9 mouse cellular contexts compared by ENCODE assay signal in the genomic region with DNA sequence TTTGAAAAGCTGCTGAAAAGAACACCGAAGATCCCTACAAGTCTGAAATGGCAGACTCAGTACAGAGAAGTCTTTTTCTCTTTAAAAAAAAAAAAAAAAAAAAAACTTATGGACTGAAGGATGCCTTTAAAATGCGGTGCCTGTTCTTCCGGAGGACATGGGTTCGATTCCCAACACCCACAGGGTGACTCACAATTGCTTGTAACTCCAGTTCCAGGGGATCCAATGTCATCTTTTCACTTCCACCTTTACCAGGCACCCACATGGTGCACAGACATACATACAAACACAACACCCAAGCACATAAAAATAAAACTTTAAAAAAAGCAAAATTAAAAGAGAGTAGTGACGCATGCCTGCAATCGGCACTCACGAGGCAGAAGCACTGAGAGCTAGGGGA. TPM values are rescaled to one million over a fixed set of nuclear protein-coding genes. Genes with fewer than 3 reads are reported as not detected.
DNase-seq lines count a peak whose midpoint lies in the region; ATAC-seq and TF ChIP-seq lines count a peak whose summit lies in the region.
"Had no signal": no experiment of that assay in that cellular context is flagged by ENCODE, and none has a peak within 500 bp of the region (broad histone marks: within the 10 kb centered on the region; RNA-seq: fewer than 3 reads in every experiment).

No protein-coding gene starts in this region.

- H3K9ac ChIP-seq in forebrain, postnatal 0 days: no peak overlapping the region
- H3K9ac ChIP-seq in liver, embryonic 15.5 days: no peak overlapping the region

- intact Hi-C loops in gastrocnemius, adult 2 months (cut with DNase I): loop anchor here (5.0 kb wide), 2 partner anchors 65 to 175 kb away; a partner anchor contains a TSS

- no peak for TF ChIP-seq CTCF in gastrocnemius, adult 2 months (IDR thresholded peaks at IDR 0.05)
- TF ChIP-seq CTCF in forebrain, postnatal 0 days (IDR thresholded peaks at IDR 0.05; ENCODE audit: low read depth): no peak

- H3K9me3 ChIP-seq in forebrain, postnatal 0 days (ENCODE audit: low read length): no peaks in the 10 kb centered on the region
- no peaks in the 10 kb centered on the region for H3K9me3 ChIP-seq in liver, embryonic 15.5 days (replicated peaks)

- H3K27me3 ChIP-seq in forebrain, postnatal 0 days (ENCODE audit: insufficient read depth, low read length): no peaks in the 10 kb centered on the region
- peaks cover 37% of the 10 kb centered on the region for H3K27me3 ChIP-seq in liver, embryonic 15.5 days

- no peak for DNase-seq in gastrocnemius, adult 2 months
- no peak for DNase-seq in gastrocnemius, adult 8-10 months (ENCODE audit: low spot score in 2 of 2)
- DNase-seq in 3T3-L1 (ENCODE audit: low read depth, low spot score): peak; percentile 60
- no peak for DNase-seq in forebrain, postnatal 0 days
- DNase-seq in left cerebral cortex, adult 9 months (ENCODE audit: low spot score in 2 of 2): no peak
- DNase-seq in adrenal gland, postnatal 4 days (ENCODE audit: low spot score in 2 of 2): no peak
- no peak for DNase-seq in layer of hippocampus, adult 8-10 months (ENCODE audit: low spot score in 2 of 2)
- DNase-seq: adrenal gland, postnatal 14 days had no signal

- ATAC-seq in forebrain, postnatal 0 days: no peak
- no peak for ATAC-seq in liver, embryonic 15.5 days (ENCODE audit: insufficient read depth)

- peak overlapping the region; percentile 98 for H3K4me3 ChIP-seq in gastrocnemius, adult 2 months
- peak overlapping the region; percentile 96; the same call in 1 of the 2 replicates for H3K4me3 ChIP-seq in forebrain, postnatal 0 days (ENCODE audit: low read depth, low read length)
- H3K4me3 ChIP-seq in liver, embryonic 15.5 days (replicated peaks): peak overlapping the region; percentile 86

- H3K4me1 ChIP-seq in forebrain, postnatal 0 days (ENCODE audit: insufficient read depth): no peaks in the 10 kb centered on the region; the same call in 1 of the 2 replicates
- H3K4me1 ChIP-seq in liver, embryonic 15.5 days (replicated peaks): peaks cover 82% of the 10 kb centered on the region

- peaks cover 8% of the 10 kb centered on the region for H3K36me3 ChIP-seq in forebrain, postnatal 0 days (ENCODE audit: insufficient read depth)
- H3K36me3 ChIP-seq in liver, embryonic 15.5 days (replicated peaks): 0 out of 2 replicates have a peak, but pooled peaks cover 5% of the 10 kb centered on the region

- H3K4me2 ChIP-seq in forebrain, postnatal 0 days (ENCODE audit: low read depth): peak overlapping the region; percentile 70
- H3K4me2 ChIP-seq in liver, embryonic 15.5 days: peak overlapping the region; percentile 86

- 87% methylated on average over 7 of the region's 7 CpGs for WGBS in forebrain, postnatal 0 days
- WGBS in liver, embryonic 15.5 days (ENCODE audit: insufficient replicate concordance): 77% methylated on average over 7 of the region's 7 CpGs

- H3K27ac ChIP-seq in gastrocnemius, adult 2 months: no peak overlapping the region
- no peak overlapping the region for H3K27ac ChIP-seq in forebrain, postnatal 0 days (ENCODE audit: low read depth, low read length)
- H3K27ac ChIP-seq in liver, embryonic 15.5 days (replicated peaks): no peak overlapping the region

RNA-seq across cellular contexts. Expression of a gene that starts 1.0 kb away (rescaled TPM):
- total RNA-seq in gastrocnemius, adult 2 months (2021): 100 to 1,000 TPM; 102 to 111 TPM
- 100 to 1,000 TPM; 104 to 126 (median 117) TPM for total RNA-seq in gastrocnemius, adult 8-10 months (2022)
- 151 and 217 TPM in 2 replicates for total RNA-seq in forebrain, postnatal 0 days (2014; rRNA removed)
- polyA plus RNA-seq in forebrain, postnatal 0 days (2015; fragmentation: Nextera tagmentation; extraction: Ambion mirVana): 277 and 336 TPM in 2 replicates
- 128 and 168 TPM in 2 replicates for polyA plus RNA-seq in liver, embryonic 15.5 days (2015; fragmentation: Nextera tagmentation; extraction: Ambion mirVana)
- total RNA-seq in adrenal gland, postnatal 4 days (2021): 100 to 1,000 TPM; 219 to 235 TPM
- 100 to 1,000 TPM in 2 of 4 experiments, 10 to 100 TPM in 2; 88.3 to 116 (median 96.6) TPM for total RNA-seq in layer of hippocampus, adult 8-10 months (2022)

RNA-seq across cellular contexts. Expression of a gene that starts 3.7 kb away (rescaled TPM):
- 10 to 100 TPM in 1 of 2 experiments, 1 to 10 TPM in 1; 8.5 to 14.0 TPM for total RNA-seq in gastrocnemius, adult 2 months (2021)
- 1 to 10 TPM; 2.8 to 6.3 (median 3.7) TPM for total RNA-seq in gastrocnemius, adult 8-10 months (2022)
- 29.0 and 40.7 TPM in 2 replicates for total RNA-seq in forebrain, postnatal 0 days (2014; rRNA removed)
- 32.5 and 39.1 TPM in 2 replicates for polyA plus RNA-seq in forebrain, postnatal 0 days (2015; fragmentation: Nextera tagmentation; extraction: Ambion mirVana)
- 22.6 and 24.7 TPM in 2 replicates for polyA plus RNA-seq in liver, embryonic 15.5 days (2015; fragmentation: Nextera tagmentation; extraction: Ambion mirVana)
- total RNA-seq in adrenal gland, postnatal 4 days (2021): 100 to 1,000 TPM; 215 to 216 TPM
- total RNA-seq in layer of hippocampus, adult 8-10 months (2022): 10 to 100 TPM; 10.3 to 16.0 (median 13.4) TPM

RNA-seq across cellular contexts. Expression of a gene that starts 10.1 kb away (rescaled TPM):
- total RNA-seq in gastrocnemius, adult 2 months (2021): 1 to 10 TPM in 1 of 2 experiments, under 1 TPM in 1; 0.56 to 2.0 TPM
- 1 to 10 TPM in 2 of 4 experiments, under 1 TPM in 2; 0.46 to 1.9 (median 0.89) TPM for total RNA-seq in gastrocnemius, adult 8-10 months (2022)
- total RNA-seq in forebrain, postnatal 0 days (2014; rRNA removed): 2.2 and 3.4 TPM in 2 replicates
- polyA plus RNA-seq in forebrain, postnatal 0 days (2015; fragmentation: Nextera tagmentation; extraction: Ambion mirVana): 2.8 and 3.2 TPM in 2 replicates
- 9.9 and 10.5 TPM in 2 replicates for polyA plus RNA-seq in liver, embryonic 15.5 days (2015; fragmentation: Nextera tagmentation; extraction: Ambion mirVana)
- total RNA-seq in adrenal gland, postnatal 4 days (2021): 10 to 100 TPM in 1 of 2 experiments, 1 to 10 TPM in 1; 8.0 to 18.2 TPM
- 1 to 10 TPM; 2.0 to 6.5 (median 3.3) TPM for total RNA-seq in layer of hippocampus, adult 8-10 months (2022)

RNA-seq across cellular contexts. Expression of a gene that starts 36.2 kb away (rescaled TPM):
- 10 to 100 TPM; 27.9 to 36.5 TPM for total RNA-seq in gastrocnemius, adult 2 months (2021)
- 10 to 100 TPM; 23.5 to 34.0 (median 29.5) TPM for total RNA-seq in gastrocnemius, adult 8-10 months (2022)
- 39.6 and 45.8 TPM in 2 replicates for total RNA-seq in forebrain, postnatal 0 days (2014; rRNA removed)
- 38.0 and 38.5 TPM in 2 replicates for polyA plus RNA-seq in forebrain, postnatal 0 days (2015; fragmentation: Nextera tagmentation; extraction: Ambion mirVana)
- 21.2 and 23.0 TPM in 2 replicates for polyA plus RNA-seq in liver, embryonic 15.5 days (2015; fragmentation: Nextera tagmentation; extraction: Ambion mirVana)
- 10 to 100 TPM; 77.0 to 88.0 TPM for total RNA-seq in adrenal gland, postnatal 4 days (2021)
- total RNA-seq in layer of hippocampus, adult 8-10 months (2022): 10 to 100 TPM; 32.0 to 44.8 (median 36.7) TPM

RNA-seq across cellular contexts. Expression of a gene that starts 48.2 kb away (rescaled TPM):
- total RNA-seq in gastrocnemius, adult 2 months (2021): not detected
- total RNA-seq in gastrocnemius, adult 8-10 months (2022): not detected
- total RNA-seq in forebrain, postnatal 0 days (2014; rRNA removed): 25.5 and 31.0 TPM in 2 replicates
- 22.5 and 28.0 TPM in 2 replicates for polyA plus RNA-seq in forebrain, postnatal 0 days (2015; fragmentation: Nextera tagmentation; extraction: Ambion mirVana)
- 0.20 and 0.23 TPM in 2 replicates for polyA plus RNA-seq in liver, embryonic 15.5 days (2015; fragmentation: Nextera tagmentation; extraction: Ambion mirVana)
- 1 to 10 TPM; 1.6 to 2.3 TPM for total RNA-seq in adrenal gland, postnatal 4 days (2021)
- 10 to 100 TPM; 15.7 to 25.1 (median 18.7) TPM for total RNA-seq in layer of hippocampus, adult 8-10 months (2022)
